Mouse (Mus musculus): ENCODE data around the gene Arhgap8. TPM values are rescaled to one million over a fixed set of nuclear protein-coding genes. Genes with fewer than 3 reads are reported as not detected.

Arhgap8 gene
- polyA plus RNA-seq, 1 experiment from 2014 or later: 0.37 TPM

DNA sequence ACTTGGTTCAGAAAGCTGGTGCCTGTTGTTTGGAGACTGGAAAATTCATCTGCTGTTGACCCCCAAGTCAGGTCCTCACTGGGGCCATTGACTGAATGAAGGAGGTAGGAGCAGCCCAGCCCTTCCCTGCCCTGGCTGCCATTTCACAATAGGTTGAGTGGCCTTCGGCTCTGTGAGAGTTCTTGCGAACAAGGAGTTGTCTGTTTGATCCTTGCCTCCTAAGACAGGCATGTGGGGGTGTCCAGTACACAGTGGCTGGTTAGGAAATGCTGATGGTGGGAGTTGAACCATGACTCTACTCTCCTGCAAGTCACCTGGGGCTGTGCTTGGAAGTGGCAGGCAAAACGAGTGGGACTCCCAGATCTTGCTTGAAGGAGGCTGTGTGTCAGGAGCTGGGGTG is 40.1 kb upstream of the Arhgap8 start:
- Histone ChIP-seq H3K9ac (ENCODE audit: low read length) (no peak overlapping the region), H3K36me3 (ENCODE audit: control insufficient read depth, insufficient read depth, low read length) (no peaks in the 10 kb centered on the region), H3K27ac (ENCODE audit: low read depth, low read length) (no peak overlapping the region), H3K4me2 (ENCODE audit: low read length) (no peak overlapping the region), H3K27me3 (replicated peaks; ENCODE audit: control insufficient read depth, insufficient read depth, low read length) (no peaks in the 10 kb centered on the region; the same call in 1 of the 2 replicates), H3K4me1 (ENCODE audit: control insufficient read depth, insufficient read depth, low read length) (no peaks in the 10 kb centered on the region), H3K4me3 (ENCODE audit: low read depth, low read length) (no peak overlapping the region), H3K9me3 (replicated peaks; ENCODE audit: control insufficient read depth, low read length) (no peaks in the 10 kb centered on the region)
- 73% methylated on average over 3 of the region's 3 CpGs for WGBS
- no peak for ATAC-seq
- DNase-seq (ENCODE audit: low spot score): no peak

DNA sequence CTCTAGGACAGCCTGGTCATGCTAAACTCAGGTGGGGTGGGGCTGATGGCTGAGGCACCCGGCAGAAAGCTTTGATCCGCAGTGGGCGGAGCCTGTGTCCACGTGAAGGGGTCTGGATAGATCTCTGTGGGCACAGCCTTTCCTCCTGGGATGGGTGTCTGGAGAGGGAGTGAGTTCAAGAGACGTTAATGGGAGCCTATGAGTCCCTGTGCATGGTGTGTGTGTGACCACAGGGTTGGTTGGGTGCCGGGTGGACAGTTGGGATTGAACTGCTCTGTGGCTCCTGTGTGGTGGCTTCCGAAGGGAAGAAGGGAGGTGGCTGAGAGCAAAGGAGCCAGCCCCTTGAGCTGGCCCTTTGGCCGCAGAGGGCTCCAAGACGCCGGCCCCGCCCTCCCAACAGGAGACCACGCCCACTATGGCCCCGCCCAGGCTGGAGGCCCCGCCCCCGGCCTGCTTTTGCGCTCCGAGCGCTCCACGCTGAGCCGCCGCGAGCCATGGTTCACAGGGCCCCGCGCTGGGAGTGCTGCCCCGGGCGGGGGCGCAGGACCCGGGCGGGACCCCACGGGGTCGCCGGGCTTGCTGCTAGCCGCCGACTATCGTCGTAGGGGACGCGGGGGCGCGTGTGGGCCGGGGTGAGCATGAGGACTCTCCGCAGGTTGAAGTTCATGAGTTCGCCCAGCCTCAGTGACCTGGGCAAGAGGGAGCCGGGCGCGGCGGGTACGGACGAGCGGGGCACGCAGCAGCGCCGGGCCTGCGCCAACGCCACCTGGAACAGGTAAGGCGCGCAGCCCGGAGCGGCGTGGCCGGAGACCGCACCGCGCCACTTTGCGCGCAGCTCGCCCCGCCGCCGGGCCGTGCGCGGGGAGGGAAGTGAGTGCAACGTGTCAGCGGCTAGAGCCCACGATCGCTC is 39.1 kb upstream of the Arhgap8 start:
- H3K4me1 ChIP-seq (ENCODE audit: control insufficient read depth, insufficient read depth, low read length): no peaks in the 10 kb centered on the region
- H3K4me3 ChIP-seq (ENCODE audit: low read depth, low read length): peak overlapping the region; percentile 44
- no peaks in the 10 kb centered on the region for H3K36me3 ChIP-seq (ENCODE audit: control insufficient read depth, insufficient read depth, low read length)
- peak overlapping the region; percentile 95 for H3K4me2 ChIP-seq (ENCODE audit: low read length)
- ATAC-seq (peak; percentile 59), DNase-seq (ENCODE audit: low spot score) (peak; percentile 33)
- H3K27ac ChIP-seq (ENCODE audit: low read depth, low read length): no peak overlapping the region
- peak overlapping the region; percentile 54 for H3K9ac ChIP-seq (ENCODE audit: low read length)
- H3K9me3 ChIP-seq (replicated peaks; ENCODE audit: control insufficient read depth, low read length): no peaks in the 10 kb centered on the region
- H3K27me3 ChIP-seq (replicated peaks; ENCODE audit: control insufficient read depth, insufficient read depth, low read length): no peaks in the 10 kb centered on the region; the same call in 1 of the 2 replicates
- under 1% methylated on average over 63 of the region's 77 CpGs for WGBS

- Histone ChIP-seq H3K4me3 (ENCODE audit: low read depth, low read length) (peak overlapping the region; percentile 44), H3K27me3 (replicated peaks; ENCODE audit: control insufficient read depth, insufficient read depth, low read length) (no peaks in the 10 kb centered on the region; the same call in 1 of the 2 replicates), H3K4me2 (ENCODE audit: low read length) (peak overlapping the region; percentile 95), H3K27ac (ENCODE audit: low read depth, low read length) (no peak overlapping the region), H3K36me3 (ENCODE audit: control insufficient read depth, insufficient read depth, low read length) (no peaks in the 10 kb centered on the region), H3K9me3 (replicated peaks; ENCODE audit: control insufficient read depth, low read length) (no peaks in the 10 kb centered on the region), H3K4me1 (ENCODE audit: control insufficient read depth, insufficient read depth, low read length) (no peaks in the 10 kb centered on the region), H3K9ac (ENCODE audit: low read length) (peak overlapping the region; percentile 54; the same call in 1 of the 2 replicates)
- WGBS: 2% methylated on average over 28 of the region's 31 CpGs
- ATAC-seq (no peak), DNase-seq (ENCODE audit: low spot score) (peak; percentile 37)
Observed at GRCm38 (mm10) chr15:84681455-84682193, 38.2 kb upstream of the Arhgap8 start.

DNA sequence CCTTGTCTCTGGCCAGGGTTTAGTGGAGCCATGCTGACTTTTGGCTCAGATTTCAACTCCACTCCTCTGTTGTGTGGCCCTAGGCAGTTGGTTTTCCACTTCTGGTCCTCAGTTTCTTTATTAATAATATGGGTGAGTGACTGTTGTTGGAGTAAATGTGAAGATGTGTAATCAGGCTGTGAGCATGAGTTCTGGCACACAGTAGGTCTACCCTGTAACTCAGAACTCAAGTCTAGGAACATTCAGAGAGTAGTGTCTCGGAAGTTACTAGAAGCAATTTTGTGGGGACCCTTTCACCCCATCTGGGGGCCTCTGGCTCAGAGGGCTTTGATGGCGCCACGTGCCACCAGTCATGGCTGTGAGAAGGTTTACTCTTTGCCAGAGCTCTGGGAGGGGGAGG is 37.6 kb upstream of the Arhgap8 start:
- H3K36me3 ChIP-seq (ENCODE audit: control insufficient read depth, insufficient read depth, low read length): no peaks in the 10 kb centered on the region
- H3K4me2 ChIP-seq (ENCODE audit: low read length): no peak overlapping the region
- WGBS: 73% methylated on average over 3 of the region's 3 CpGs
- H3K4me3 ChIP-seq (ENCODE audit: low read depth, low read length): no peak overlapping the region
- no peaks in the 10 kb centered on the region for H3K4me1 ChIP-seq (ENCODE audit: control insufficient read depth, insufficient read depth, low read length)
- H3K9me3 ChIP-seq (replicated peaks; ENCODE audit: control insufficient read depth, low read length): no peaks in the 10 kb centered on the region
- no peak for DNase-seq (ENCODE audit: low spot score)
- no peaks in the 10 kb centered on the region; the same call in 1 of the 2 replicates for H3K27me3 ChIP-seq (replicated peaks; ENCODE audit: control insufficient read depth, insufficient read depth, low read length)
- no peak overlapping the region for H3K27ac ChIP-seq (ENCODE audit: low read depth, low read length)
- no peak for ATAC-seq
- H3K9ac ChIP-seq (ENCODE audit: low read length): no peak overlapping the region

DNA sequence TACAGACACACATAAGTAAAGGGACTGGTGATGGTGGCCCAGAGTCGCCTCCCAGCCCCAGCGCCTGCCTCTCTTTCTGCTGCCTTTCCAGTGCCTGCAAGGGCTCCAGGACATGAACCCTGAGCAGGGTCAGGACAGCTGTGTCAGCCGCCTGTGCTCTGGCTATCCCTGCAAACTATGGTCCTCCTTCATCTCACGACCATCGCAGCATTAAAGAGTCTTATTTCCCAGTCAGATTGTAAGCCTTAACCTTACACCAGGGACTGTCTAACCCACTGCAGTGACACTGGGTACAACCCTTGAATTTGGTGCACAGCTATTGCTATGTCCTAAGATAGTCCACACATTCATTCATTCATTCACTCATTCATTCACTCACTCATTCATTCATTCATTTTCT is 37.0 kb upstream of the Arhgap8 start:
- DNase-seq (ENCODE audit: low spot score) (no peak), ATAC-seq (no peak)
- no peak overlapping the region for H3K4me2 ChIP-seq (ENCODE audit: low read length)
- no peaks in the 10 kb centered on the region for H3K4me1 ChIP-seq (ENCODE audit: control insufficient read depth, insufficient read depth, low read length)
- no peaks in the 10 kb centered on the region for H3K36me3 ChIP-seq (ENCODE audit: control insufficient read depth, insufficient read depth, low read length)
- no peak overlapping the region for H3K9ac ChIP-seq (ENCODE audit: low read length)
- no peaks in the 10 kb centered on the region for H3K9me3 ChIP-seq (replicated peaks; ENCODE audit: control insufficient read depth, low read length)
- H3K4me3 ChIP-seq (ENCODE audit: low read depth, low read length): no peak overlapping the region
- no peaks in the 10 kb centered on the region; the same call in 1 of the 2 replicates for H3K27me3 ChIP-seq (replicated peaks; ENCODE audit: control insufficient read depth, insufficient read depth, low read length)
- H3K27ac ChIP-seq (ENCODE audit: low read depth, low read length): no peak overlapping the region
- 75% methylated on average over 5 of the region's 5 CpGs for WGBS

- Histone ChIP-seq H3K4me2 (ENCODE audit: low read length) (no peak overlapping the region), H3K4me1 (ENCODE audit: control insufficient read depth, insufficient read depth, low read length) (no peaks in the 10 kb centered on the region), H3K36me3 (ENCODE audit: control insufficient read depth, insufficient read depth, low read length) (no peaks in the 10 kb centered on the region), H3K9ac (ENCODE audit: low read length) (no peak overlapping the region), H3K27ac (ENCODE audit: low read depth, low read length) (no peak overlapping the region), H3K27me3 (replicated peaks; ENCODE audit: control insufficient read depth, insufficient read depth, low read length) (no peaks in the 10 kb centered on the region; the same call in 1 of the 2 replicates), H3K4me3 (ENCODE audit: low read depth, low read length) (no peak overlapping the region), H3K9me3 (replicated peaks; ENCODE audit: control insufficient read depth, low read length) (no peaks in the 10 kb centered on the region)
- ATAC-seq: no peak
- 64% methylated on average over 5 of the region's 5 CpGs for WGBS
- no peak for DNase-seq (ENCODE audit: low spot score)
Observed at GRCm38 (mm10) chr15:84684520-84684919, 35.3 kb upstream of the Arhgap8 start.

DNA sequence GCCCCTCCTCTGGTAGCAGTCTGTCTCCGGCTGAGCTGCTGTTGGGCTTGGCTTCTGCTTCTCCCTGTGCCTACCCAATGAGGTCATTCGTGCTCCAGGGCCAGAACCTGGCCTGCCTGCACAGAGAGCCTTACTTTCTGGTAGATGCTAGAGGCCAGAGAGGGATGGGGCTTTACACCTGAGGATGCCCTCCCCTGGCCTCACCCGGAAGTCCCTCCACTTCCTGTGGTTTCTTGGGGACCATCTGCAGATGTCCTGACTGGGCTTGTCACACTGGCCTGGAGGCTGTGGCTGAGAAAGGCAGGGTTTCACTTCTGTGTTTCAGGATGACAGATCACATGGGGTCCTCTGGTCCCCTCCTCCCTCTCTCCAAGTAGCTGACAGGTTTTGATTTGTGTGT is 34.4 kb upstream of the Arhgap8 start:
- Histone ChIP-seq H3K36me3 (ENCODE audit: control insufficient read depth, insufficient read depth, low read length) (no peaks in the 10 kb centered on the region), H3K27me3 (replicated peaks; ENCODE audit: control insufficient read depth, insufficient read depth, low read length) (no peaks in the 10 kb centered on the region; the same call in 1 of the 2 replicates), H3K9me3 (replicated peaks; ENCODE audit: control insufficient read depth, low read length) (no peaks in the 10 kb centered on the region), H3K4me3 (ENCODE audit: low read depth, low read length) (no peak overlapping the region), H3K9ac (ENCODE audit: low read length) (no peak overlapping the region), H3K4me1 (ENCODE audit: control insufficient read depth, insufficient read depth, low read length) (no peaks in the 10 kb centered on the region), H3K4me2 (ENCODE audit: low read length) (no peak overlapping the region), H3K27ac (ENCODE audit: low read depth, low read length) (no peak overlapping the region)
- no peak for DNase-seq (ENCODE audit: low spot score)
- no peak for ATAC-seq
- WGBS: 79% methylated on average over 3 of the region's 3 CpGs

DNA sequence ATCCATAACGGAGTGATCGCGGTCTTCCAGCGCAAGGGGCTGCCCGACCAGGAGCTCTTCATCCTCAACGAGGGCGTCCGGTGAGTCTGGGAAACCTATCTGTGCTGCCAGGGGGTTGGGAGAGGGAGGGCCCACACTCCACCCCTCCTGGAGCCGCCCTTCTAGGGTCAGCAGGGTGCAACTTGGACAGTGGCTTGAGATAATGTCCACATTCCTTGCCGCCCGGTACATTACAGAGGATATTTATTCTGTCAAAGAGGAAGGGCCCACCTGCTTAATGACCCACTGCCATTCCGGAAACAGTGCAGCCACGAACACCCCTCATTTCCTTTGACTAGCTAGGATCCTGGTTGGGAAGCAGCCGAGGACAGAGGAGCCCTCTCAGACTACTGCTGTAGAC is 31.9 kb upstream of the Arhgap8 start:
- Histone ChIP-seq H3K9me3 (replicated peaks; ENCODE audit: control insufficient read depth, low read length) (no peaks in the 10 kb centered on the region), H3K4me3 (ENCODE audit: low read depth, low read length) (no peak overlapping the region), H3K9ac (ENCODE audit: low read length) (no peak overlapping the region), H3K4me2 (ENCODE audit: low read length) (no peak overlapping the region), H3K27ac (ENCODE audit: low read depth, low read length) (no peak overlapping the region), H3K36me3 (ENCODE audit: control insufficient read depth, insufficient read depth, low read length) (no peaks in the 10 kb centered on the region), H3K27me3 (replicated peaks; ENCODE audit: control insufficient read depth, insufficient read depth, low read length) (no peaks in the 10 kb centered on the region), H3K4me1 (ENCODE audit: control insufficient read depth, insufficient read depth, low read length) (no peaks in the 10 kb centered on the region)
- ATAC-seq: no peak
- DNase-seq (ENCODE audit: low spot score): no peak
- WGBS: 80% methylated on average over 14 of the region's 14 CpGs
